Mouse (Mus musculus): Measurements from ENCODE around the gene Lce1d. TPM values are rescaled to one million over a fixed set of nuclear protein-coding genes. Genes with fewer than 3 reads are reported as not detected.
"Not testable (repeated sequence)": the region's sequence is repeated elsewhere in the genome, so short reads cannot be mapped to it uniquely, and the experiment has no call there.

Gene Lce1d
- not detected for total RNA-seq (2022)

GRCm38 (mm10) chr3:92687110-92687509, at the start of gene Lce1d:
Lce1d (minus strand) TSS chr3:92687210.
- no peak for DNase-seq (ENCODE audit: low spot score)

- DNase-seq (ENCODE audit: low spot score) = no peak
These were observed 35.6 kb upstream of the Lce1d start for GRCm38 (mm10) chr3:92722631-92723030.

GRCm38 (mm10) chr3:92720250-92720649, 33.2 kb upstream of the Lce1d start, which contains the start of gene Lce1f:
Lce1f (minus strand) TSS chr3:92720350.
- no peak for DNase-seq (ENCODE audit: low spot score)

- no peak for DNase-seq (ENCODE audit: low spot score)
These were observed 28.1 kb upstream of the Lce1d start for GRCm38 (mm10) chr3:92715122-92715521.

- DNase-seq (ENCODE audit: low spot score) = no peak
These were observed 22.0 kb upstream of the Lce1d start, which contains the start of gene Lce1e for GRCm38 (mm10) chr3:92708974-92709373. Lce1e (minus strand) TSS chr3:92709074.

- no peak for DNase-seq (ENCODE audit: low spot score)
These were observed 7.6 kb upstream of the Lce1d start for GRCm38 (mm10) chr3:92694613-92695012.

GRCm38 (mm10) chr3:92691688-92692087, 4.7 kb upstream of the Lce1d start:
- DNase-seq (ENCODE audit: low spot score) = no peak

- DNase-seq (ENCODE audit: low spot score) = not testable (repeated sequence)
These were observed 2.1 kb upstream of the Lce1d start for GRCm38 (mm10) chr3:92689154-92689553.

GRCm38 (mm10) chr3:92678947-92679346, 8.1 kb downstream of the Lce1d start, which contains the start of gene Lce1c:
Lce1c (plus strand) TSS chr3:92679247.
- DNase-seq (ENCODE audit: low spot score) = no peak

- no peak for DNase-seq (ENCODE audit: low spot score)
These were observed 16.8 kb downstream of the Lce1d start, which contains the start of gene Lce1a2 for GRCm38 (mm10) chr3:92670215-92670614. Lce1a2 (minus strand) TSS chr3:92670315.

- DNase-seq (ENCODE audit: low spot score) = no peak
These were observed 30.2 kb downstream of the Lce1d start, which contains the start of gene Lce1b for GRCm38 (mm10) chr3:92656826-92657225. Lce1b (minus strand) TSS chr3:92656926.

GRCm38 (mm10) chr3:92648207-92648606, 38.8 kb downstream of the Lce1d start, which contains the start of gene Lce1a1:
Lce1a1 (minus strand) TSS chr3:92648307.
- DNase-seq (ENCODE audit: low spot score) = no peak

GRCm38 (mm10) chr3:92639854-92640253, 47.2 kb downstream of the Lce1d start:
- no peak for DNase-seq (ENCODE audit: low spot score)

GRCm38 (mm10) chr3:92638653-92638991, 48.4 kb downstream of the Lce1d start:
- DNase-seq (ENCODE audit: low spot score) = no peak

GRCm38 (mm10) chr3:92637745-92638652, 49.0 kb downstream of the Lce1d start:
- no peak for DNase-seq (ENCODE audit: low spot score)

Other genes starting within 250 kb of the Lce1d start
- gene Sprr1b, start 248.4 kb downstream of the Lce1d start, total RNA-seq (2022) = not detected
- gene Sprr3, start 228.5 kb downstream of the Lce1d start, total RNA-seq (2022) = not detected
- under 1 TPM in 3 of 4 experiments, not detected in 1; 0.35 to 0.69 (median 0.41) TPM for gene Sprr1a, start 201.3 kb downstream of the Lce1d start, total RNA-seq (2022)
- not detected for gene Sprr4, start 186.7 kb downstream of the Lce1d start, total RNA-seq (2022)
- gene 2310046K23Rik, start 152.7 kb downstream of the Lce1d start, total RNA-seq (2022) = not detected
- gene Ivl, start 113.5 kb downstream of the Lce1d start, total RNA-seq (2022) = not detected
- gene Smcp, start 98.2 kb downstream of the Lce1d start, total RNA-seq (2022) = not detected
- not detected for gene 2210017I01Rik, start 79.7 kb downstream of the Lce1d start, total RNA-seq (2022)
- gene Lce6a, start 65.5 kb downstream of the Lce1d start, total RNA-seq (2022) = not detected
- gene Lce1a1, start 38.9 kb downstream of the Lce1d start, total RNA-seq (2022) = not detected
- not detected for gene Lce1b, start 30.3 kb downstream of the Lce1d start, total RNA-seq (2022)
- gene Lce1a2, start 16.9 kb downstream of the Lce1d start, total RNA-seq (2022) = not detected
- gene Lce1c, start 8.0 kb downstream of the Lce1d start, total RNA-seq (2022) = not detected
- gene Lce1e, start 21.9 kb upstream of the Lce1d start, total RNA-seq (2022) = not detected
- not detected for gene Lce1f, start 33.1 kb upstream of the Lce1d start, total RNA-seq (2022)
- gene Gm38119, start 51.9 kb upstream of the Lce1d start, total RNA-seq (2022) = not detected
- gene Lce1g, start 65.1 kb upstream of the Lce1d start, total RNA-seq (2022) = not detected
- gene Lce1h, start 77.9 kb upstream of the Lce1d start, total RNA-seq (2022) = not detected
- not detected for gene Lce1i, start 91.7 kb upstream of the Lce1d start, total RNA-seq (2022)
- not detected for gene Lce1j, start 103.3 kb upstream of the Lce1d start, total RNA-seq (2022)
- not detected for gene Lce1k, start 120.7 kb upstream of the Lce1d start, total RNA-seq (2022)
- not detected for gene Kprp, start 140.0 kb upstream of the Lce1d start, total RNA-seq (2022)
- not detected for gene Lce1l, start 164.1 kb upstream of the Lce1d start, total RNA-seq (2022)
- not detected for gene 2310050C09Rik, start 183.0 kb upstream of the Lce1d start, total RNA-seq (2022)
- not detected for gene Lce3a, start 239.0 kb upstream of the Lce1d start, total RNA-seq (2022)
- gene Lce3b, start 245.8 kb upstream of the Lce1d start, total RNA-seq (2022) = not detected